In the genomic region with DNA sequence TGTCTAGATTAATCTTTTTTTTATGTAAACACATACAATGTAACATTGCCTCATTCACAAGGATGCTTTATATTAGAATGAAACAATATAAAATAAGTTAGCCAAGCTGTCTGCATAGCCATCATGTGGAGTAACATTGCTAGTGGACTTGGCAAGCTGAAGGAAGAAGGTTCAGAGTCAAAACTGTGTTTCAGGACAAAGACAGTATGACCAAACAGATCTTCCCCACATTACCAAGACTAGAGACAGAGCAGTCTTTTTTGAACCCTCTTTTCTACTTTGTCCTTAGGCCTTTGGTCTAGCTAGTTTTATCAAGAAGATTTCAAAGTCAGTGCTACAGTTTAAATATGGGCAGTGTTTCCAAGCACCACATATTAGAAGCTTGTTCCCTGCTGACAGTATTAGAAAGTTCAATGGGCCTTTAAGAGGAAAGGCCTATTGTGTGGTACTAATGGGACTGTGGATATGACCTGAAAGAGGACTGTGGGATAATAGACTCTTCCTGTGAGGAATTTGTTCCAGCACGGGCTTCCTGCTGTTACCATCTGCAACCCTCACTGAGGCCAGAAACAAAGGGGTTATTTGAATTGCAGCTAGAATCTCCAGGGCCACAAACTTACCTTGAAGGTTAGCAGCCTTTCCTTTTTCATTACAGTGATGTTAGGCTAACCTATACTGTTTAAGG, we compare ENCODE assay signal across 14 mouse cellular contexts.
DNase-seq lines count a peak whose midpoint lies in the region; ATAC-seq and TF ChIP-seq lines count a peak whose summit lies in the region.
"Had no signal": no experiment of that assay in that cellular context is flagged by ENCODE, and none has a peak within 500 bp of the region (broad histone marks: within the 10 kb centered on the region; RNA-seq: fewer than 3 reads in every experiment).

No protein-coding gene starts in this region.

- TF ChIP-seq EP300 in ES-Bruce4 (IDR thresholded peaks at IDR 0.05; ENCODE audit: insufficient read depth, low read depth, low read length): no peak

- peak; percentile 67 for DNase-seq in Muller cell, postnatal 12 days (ENCODE audit: inconsistent ontology term)
- DNase-seq in cerebellum, postnatal 14 days: peak; percentile 38 to 67
- DNase-seq in urinary bladder, postnatal 10 days (ENCODE audit: low spot score): no peak
- DNase-seq in urinary bladder, postnatal 14 days (ENCODE audit: low spot score): no peak
- no peak for DNase-seq in adrenal gland, postnatal 36 days
- DNase-seq in lung, postnatal 10 days: no peak
- DNase-seq: heart, postnatal 14 days; kidney, adult 9 months; layer of hippocampus, postnatal 36 days; lung, postnatal 36 days; right cerebral cortex, postnatal 25 days had no signal

- H3K4me3 ChIP-seq in ES-Bruce4 (ENCODE audit: low read depth, low read length): no peak overlapping the region
- no peak overlapping the region for H3K4me3 ChIP-seq in hindbrain, embryonic 12.5 days

- peak overlapping the region; percentile 44; the same call in 1 of the 2 replicates for H3K27ac ChIP-seq in ES-Bruce4 (ENCODE audit: insufficient read depth, low read length)
- no peak overlapping the region for H3K27ac ChIP-seq in hindbrain, embryonic 12.5 days

- WGBS in hindbrain, embryonic 12.5 days: 12% methylated on average over 1 of the region's 1 CpGs

- H3K9ac ChIP-seq in ES-Bruce4 (ENCODE audit: low read depth, poor library complexity, severe bottlenecking): no peak overlapping the region
- no peak overlapping the region for H3K9ac ChIP-seq in hindbrain, embryonic 12.5 days

- H3K4me1 ChIP-seq in ES-Bruce4 (ENCODE audit: control insufficient read depth, insufficient read depth, low read length): no peaks in the 10 kb centered on the region
- no peaks in the 10 kb centered on the region for H3K4me1 ChIP-seq in hindbrain, embryonic 12.5 days

- TF ChIP-seq CTCF in ES-Bruce4 (IDR thresholded peaks at IDR 0.05; ENCODE audit: low read depth, low read length): no peak

- no peaks in the 10 kb centered on the region for H3K9me3 ChIP-seq in ES-Bruce4 (replicated peaks; ENCODE audit: control insufficient read depth, insufficient read depth, low read length, poor library complexity, severe bottlenecking)
- H3K9me3 ChIP-seq in hindbrain, embryonic 12.5 days (replicated peaks): no peaks in the 10 kb centered on the region

- no peaks in the 10 kb centered on the region for H3K27me3 ChIP-seq in ES-Bruce4 (ENCODE audit: control insufficient read depth, insufficient read depth, low read length, poor library complexity, severe bottlenecking)
- H3K27me3 ChIP-seq in hindbrain, embryonic 12.5 days: peaks cover 4% of the 10 kb centered on the region; the same call in 1 of the 2 replicates
- H3K27me3 ChIP-seq: CH12.LX had no signal

- peak; percentile 83 for ATAC-seq in hindbrain, embryonic 12.5 days (ENCODE audit: low FRiP score)

- no peak overlapping the region for H3K4me2 ChIP-seq in hindbrain, embryonic 12.5 days (replicated peaks)

- TF ChIP-seq POLR2A in ES-Bruce4 (IDR thresholded peaks at IDR 0.05; ENCODE audit: insufficient read depth, low read length): no peak

- H3K36me3 ChIP-seq in ES-Bruce4 (ENCODE audit: control insufficient read depth, insufficient read depth, low read length, poor library complexity, severe bottlenecking): no peaks in the 10 kb centered on the region
- no peaks in the 10 kb centered on the region for H3K36me3 ChIP-seq in hindbrain, embryonic 12.5 days

Comparison
In these comparisons a context has a peak if more than half of its experiments do, and no peak if none do; other contexts are left out.
1. DNase-seq: peak in Muller cell, postnatal 12 days (single experiment) and cerebellum, postnatal 14 days (2 of 2); none in urinary bladder, postnatal 10 days (single experiment), urinary bladder, postnatal 14 days (single experiment), adrenal gland, postnatal 36 days (0 of 2) and lung, postnatal 10 days (single experiment).